Comparison of ENCODE assay signal across 8 mouse cellular contexts in genomic region chr5:23788390-23788830, GRCm38 (mm10). TPM values are rescaled to one million over a fixed set of nuclear protein-coding genes. Genes with fewer than 3 reads are reported as not detected.
DNase-seq lines count a peak whose midpoint lies in the region; ATAC-seq and TF ChIP-seq lines count a peak whose summit lies in the region.

No protein-coding gene starts in this region.

- H3K9me3 ChIP-seq in forebrain, embryonic 13.5 days (replicated peaks): no peaks in the 10 kb centered on the region; the same call in 1 of the 2 replicates
- no peaks in the 10 kb centered on the region for H3K9me3 ChIP-seq in liver, embryonic 14.5 days (ENCODE audit: control insufficient read depth, low read length)

- H3K27ac ChIP-seq in heart, adult 2 months: no peak overlapping the region
- H3K27ac ChIP-seq in forebrain, embryonic 13.5 days: no peak overlapping the region
- peak overlapping the region; percentile 58 for H3K27ac ChIP-seq in liver, embryonic 14.5 days

- 27% methylated on average over 3 of the region's 3 CpGs for WGBS in heart, adult 2 months
- 46% methylated on average over 3 of the region's 3 CpGs for WGBS in forebrain, embryonic 13.5 days
- WGBS in liver, embryonic 14.5 days (ENCODE audit: insufficient replicate concordance): 8% methylated on average over 3 of the region's 3 CpGs

- peaks cover 3% of the 10 kb centered on the region; the same call in 1 of the 2 replicates for H3K4me1 ChIP-seq in heart, adult 2 months (ENCODE audit: control insufficient read depth, insufficient read depth, low read length)
- H3K4me1 ChIP-seq in forebrain, embryonic 13.5 days: peaks cover 11% of the 10 kb centered on the region
- peaks cover 11 to 16% of the 10 kb centered on the region in 2 experiments for H3K4me1 ChIP-seq in liver, embryonic 14.5 days (replicated peaks; ENCODE audit: control insufficient read depth in 2 of 2, insufficient read depth in 2 of 2, low read length in 1 of 2)

- H3K9ac ChIP-seq in heart, adult 2 months (ENCODE audit: low read depth, low read length): no peak overlapping the region; the same call in 1 of the 2 replicates
- peak overlapping the region; percentile 88 for H3K9ac ChIP-seq in forebrain, embryonic 13.5 days
- H3K9ac ChIP-seq in liver, embryonic 14.5 days (replicated peaks): peak overlapping the region; percentile 92

- no peak for ATAC-seq in forebrain, embryonic 13.5 days
- no peak for ATAC-seq in liver, embryonic 14.5 days (ENCODE audit: insufficient read depth)
- no peak for ATAC-seq in erythroid progenitor cell, adult 5-6 weeks (replicated peaks; ENCODE audit: low FRiP score, poor library complexity, severe bottlenecking)

- no peaks in the 10 kb centered on the region for H3K36me3 ChIP-seq in heart, adult 2 months (ENCODE audit: control insufficient read depth, insufficient read depth, low read length)
- peaks cover 17% of the 10 kb centered on the region for H3K36me3 ChIP-seq in C2C12 (ENCODE audit: control insufficient read depth, insufficient read depth)
- H3K36me3 ChIP-seq in forebrain, embryonic 13.5 days (ENCODE audit: poor library complexity, severe bottlenecking): peaks cover 10% of the 10 kb centered on the region; the same call in 1 of the 2 replicates
- H3K36me3 ChIP-seq in liver, embryonic 14.5 days (replicated peaks; ENCODE audit: control insufficient read depth, insufficient read depth, low read depth): peaks cover 18% of the 10 kb centered on the region

- no peak for DNase-seq in heart, adult 2 months
- no peak for DNase-seq in heart, postnatal 4 days
- DNase-seq in liver, embryonic 14.5 days (ENCODE audit: low read depth in 3 of 3, low spot score in 3 of 3): no peak
- DNase-seq in frontal cortex, postnatal 25 days (ENCODE audit: low spot score in 2 of 2): no peak
- no peak for DNase-seq in gastrocnemius, postnatal 25 days

- peak overlapping the region; percentile 87 for H3ac ChIP-seq in C2C12 (ENCODE audit: control insufficient read depth, insufficient read length, low read depth)

- peak overlapping the region; percentile 96 for H3K4me3 ChIP-seq in heart, adult 2 months
- H3K4me3 ChIP-seq in C2C12 (ENCODE audit: insufficient read depth, poor library complexity, severe bottlenecking): peak overlapping the region; percentile 84
- H3K4me3 ChIP-seq in forebrain, embryonic 13.5 days: peak overlapping the region; percentile 95
- H3K4me3 ChIP-seq in liver, embryonic 14.5 days (ENCODE audit: insufficient read depth in 1 of 2, low read depth in 2 of 2, low read length in 2 of 2): peak overlapping the region; percentile 88 to 89

- no peaks in the 10 kb centered on the region for H3K27me3 ChIP-seq in heart, adult 2 months (ENCODE audit: control insufficient read depth, insufficient read depth, low read length)
- no peaks in the 10 kb centered on the region for H3K27me3 ChIP-seq in C2C12 (ENCODE audit: control insufficient read depth, insufficient read depth, insufficient read length)
- no peaks in the 10 kb centered on the region for H3K27me3 ChIP-seq in forebrain, embryonic 13.5 days
- H3K27me3 ChIP-seq in liver, embryonic 14.5 days (ENCODE audit: control insufficient read depth, insufficient read depth, low read length): no peaks in the 10 kb centered on the region

- TF ChIP-seq EP300 in heart, adult 2 months (IDR thresholded peaks at IDR 0.05; ENCODE audit: insufficient read depth, low read depth, low read length): no peak
- no peak for TF ChIP-seq EP300 in liver, embryonic 14.5 days (IDR thresholded peaks at IDR 0.05; ENCODE audit: low read depth)

- peaks cover 4% of the 10 kb centered on the region for H3K79me3 ChIP-seq in C2C12 (ENCODE audit: low read depth)

- no peak for TF ChIP-seq CTCF in heart, adult 2 months (IDR thresholded peaks at IDR 0.05)
- TF ChIP-seq CTCF in C2C12 (IDR thresholded peaks at IDR 0.05; ENCODE audit: control insufficient read depth, insufficient read depth, insufficient read length): no peak
- no peak for TF ChIP-seq CTCF in liver, embryonic 14.5 days (IDR thresholded peaks at IDR 0.05; ENCODE audit: low read depth)

- TF ChIP-seq POLR2A in heart, adult 2 months (IDR thresholded peaks at IDR 0.05; ENCODE audit: insufficient read depth, low read depth, low read length): no peak

- H3K79me2 ChIP-seq in heart, adult 2 months (replicated peaks; ENCODE audit: control insufficient read depth, insufficient read depth, low read length): no peaks in the 10 kb centered on the region
- peaks cover 17% of the 10 kb centered on the region for H3K79me2 ChIP-seq in C2C12 (ENCODE audit: control insufficient read depth, insufficient read depth)

- intact Hi-C loops in heart, adult 2 months (cut with DNase I): no loop called here

- H3K4me2 ChIP-seq in forebrain, embryonic 13.5 days: peak overlapping the region; percentile 97
- peak overlapping the region; percentile 91 for H3K4me2 ChIP-seq in liver, embryonic 14.5 days (ENCODE audit: low read depth)

TF ChIP-seq in C2C12, 6 proteins besides CTCF, POLR2A, EP300 and RAD21:
- no peak for TF ChIP-seq CEBPB (IDR thresholded peaks at IDR 0.05; ENCODE audit: low read depth)
- TF ChIP-seq FOSL1 (IDR thresholded peaks at IDR 0.05; ENCODE audit: insufficient read depth, low read length, poor library complexity, severe bottlenecking): no peak
- no peak for TF ChIP-seq MYOD1 (IDR thresholded peaks at IDR 0.05; ENCODE audit: control insufficient read depth, insufficient read length, low read depth)
- TF ChIP-seq MAX (IDR thresholded peaks at IDR 0.05): no peak
- no peak for TF ChIP-seq USF1 (IDR thresholded peaks at IDR 0.05; ENCODE audit: low read depth)
- TF ChIP-seq MYOG (IDR thresholded peaks at IDR 0.05; ENCODE audit: control insufficient read depth, extremely low read depth, insufficient read length): no peak
TF ChIP-seq in C2C12: peak in this region for 0.

RNA-seq across cellular contexts. Expression of gene Rint1, which starts 0.9 kb away (rescaled TPM):
- 10 to 100 TPM; 12.9 to 14.7 TPM for total RNA-seq in heart, adult 2 months (2021)
- polyA plus RNA-seq in heart, adult 2 months (2012; rRNA removed): 6.9 and 13.6 TPM in 2 replicates
- 10 to 100 TPM; 19.0 to 21.7 TPM for total RNA-seq in heart, postnatal 4 days (2021)
- 9.5 TPM for polyA plus RNA-seq in C2C12 (2012; fragmentation: generic; extraction: Trizol)
- polyA plus RNA-seq in forebrain, embryonic 13.5 days (2015; fragmentation: Nextera tagmentation; extraction: Ambion mirVana): 29.8 and 34.8 TPM in 2 replicates
- 11.3 and 14.2 TPM in 2 replicates for polyA plus RNA-seq in liver, embryonic 14.5 days (2012; rRNA removed)
- 12.6 and 16.4 TPM in 2 replicates for polyA plus RNA-seq in liver, embryonic 14.5 days (2014; fragmentation: Nextera tagmentation; extraction: Ambion mirVana)
- total RNA-seq in erythroid progenitor cell, adult 5-6 weeks (2015; ENCODE audit: low replicate concordance): 24.7 and 24.9 TPM in 2 replicates
- total RNA-seq in erythroid progenitor cell, adult 5-6 weeks (2017; ENCODE audit: low replicate concordance): 41.8 and 43.9 TPM in 2 replicates
- 10 to 100 TPM in 1 of 2 experiments, 1 to 10 TPM in 1; 9.5 to 10.1 TPM for total RNA-seq in gastrocnemius, postnatal 25 days (2021)

RNA-seq across cellular contexts. Expression of gene Pus7, which starts 4.9 kb away (rescaled TPM):
- total RNA-seq in heart, adult 2 months (2021): 1 to 10 TPM; 8.2 to 8.5 TPM
- 3.4 and 4.7 TPM in 2 replicates for polyA plus RNA-seq in heart, adult 2 months (2012; rRNA removed)
- total RNA-seq in heart, postnatal 4 days (2021): 10 to 100 TPM; 17.2 to 17.9 TPM
- 12.5 TPM for polyA plus RNA-seq in C2C12 (2012; fragmentation: generic; extraction: Trizol)
- 19.8 and 21.5 TPM in 2 replicates for polyA plus RNA-seq in forebrain, embryonic 13.5 days (2015; fragmentation: Nextera tagmentation; extraction: Ambion mirVana)
- 6.2 and 10.8 TPM in 2 replicates for polyA plus RNA-seq in liver, embryonic 14.5 days (2012; rRNA removed)
- polyA plus RNA-seq in liver, embryonic 14.5 days (2014; fragmentation: Nextera tagmentation; extraction: Ambion mirVana): 10.8 and 12.6 TPM in 2 replicates
- total RNA-seq in erythroid progenitor cell, adult 5-6 weeks (2015; ENCODE audit: low replicate concordance): 8.0 and 28.1 TPM in 2 replicates
- total RNA-seq in erythroid progenitor cell, adult 5-6 weeks (2017; ENCODE audit: low replicate concordance): 4.6 and 6.3 TPM in 2 replicates
- total RNA-seq in gastrocnemius, postnatal 25 days (2021): 10 to 100 TPM in 1 of 2 experiments, 1 to 10 TPM in 1; 8.4 to 11.2 TPM

RNA-seq across cellular contexts. Expression of gene Tomm7, which starts 55.6 kb away (rescaled TPM):
- 100 to 1,000 TPM; 105 to 110 TPM for total RNA-seq in heart, adult 2 months (2021)
- 52.1 and 60.7 TPM in 2 replicates for polyA plus RNA-seq in heart, adult 2 months (2012; rRNA removed)
- 10 to 100 TPM; 85.6 to 96.9 TPM for total RNA-seq in heart, postnatal 4 days (2021)
- 125 TPM for polyA plus RNA-seq in C2C12 (2012; fragmentation: generic; extraction: Trizol)
- polyA plus RNA-seq in forebrain, embryonic 13.5 days (2015; fragmentation: Nextera tagmentation; extraction: Ambion mirVana): 130 and 142 TPM in 2 replicates
- polyA plus RNA-seq in liver, embryonic 14.5 days (2012; rRNA removed): 29.0 and 58.7 TPM in 2 replicates
- polyA plus RNA-seq in liver, embryonic 14.5 days (2014; fragmentation: Nextera tagmentation; extraction: Ambion mirVana): 82.8 and 85.6 TPM in 2 replicates
- total RNA-seq in erythroid progenitor cell, adult 5-6 weeks (2015; ENCODE audit: low replicate concordance): 18.4 and 40.7 TPM in 2 replicates
- total RNA-seq in erythroid progenitor cell, adult 5-6 weeks (2017; ENCODE audit: low replicate concordance): 34.3 and 54.9 TPM in 2 replicates
- 10 to 100 TPM; 54.4 to 58.1 TPM for total RNA-seq in gastrocnemius, postnatal 25 days (2021)
